Mouse (Mus musculus): ENCODE measurements around the gene Gh.
"Not testable (repeated sequence)": the region's sequence is repeated elsewhere in the genome, so short reads cannot be mapped to it uniquely, and the experiment has no call there.

Gene Gh

DNA sequence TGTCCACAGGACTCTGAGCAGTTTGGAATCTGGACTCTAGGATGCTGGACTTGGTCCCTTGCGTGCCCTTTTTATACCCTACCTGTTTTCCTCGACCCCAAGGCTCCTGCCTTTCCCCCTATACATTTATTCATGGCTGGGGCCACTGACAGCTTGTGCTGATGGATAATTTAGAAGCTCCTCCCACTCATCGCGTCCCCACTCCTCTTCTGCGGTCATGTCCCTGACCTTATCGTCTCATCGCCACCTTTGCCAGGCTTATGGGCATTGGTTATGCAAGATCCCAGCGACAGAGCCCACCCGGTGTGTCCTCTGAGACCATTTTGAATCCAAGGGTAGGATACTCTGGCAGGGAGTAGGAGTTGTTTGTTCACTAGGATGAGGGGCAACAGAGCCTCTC, at the start of gene Gh:
TSS of gene Gh (minus strand) at position 101 of the 400 bp plus-strand sequence.
- DNase-seq (ENCODE audit: low spot score): no peak

DNA sequence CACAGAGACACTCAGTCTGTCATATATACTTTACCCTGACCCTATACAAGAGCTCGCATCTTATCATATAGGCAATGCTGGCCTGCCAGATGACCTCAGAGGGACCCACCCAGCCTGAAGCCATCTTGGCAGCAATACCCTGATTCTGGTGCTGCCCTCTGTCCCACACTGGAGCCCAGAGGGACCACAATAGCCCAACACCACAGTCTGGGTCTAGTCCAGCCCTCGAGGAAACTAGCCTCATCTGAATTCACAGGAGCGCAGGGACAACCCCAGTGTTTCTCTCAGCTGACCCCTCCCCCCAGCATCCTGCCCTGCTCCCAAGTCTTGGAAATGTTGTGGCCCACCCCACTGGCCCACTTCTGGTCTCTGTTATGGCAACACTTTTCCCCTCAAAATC, 49.6 kb upstream of the Gh start:
- DNase-seq (ENCODE audit: low spot score): no peak

DNA sequence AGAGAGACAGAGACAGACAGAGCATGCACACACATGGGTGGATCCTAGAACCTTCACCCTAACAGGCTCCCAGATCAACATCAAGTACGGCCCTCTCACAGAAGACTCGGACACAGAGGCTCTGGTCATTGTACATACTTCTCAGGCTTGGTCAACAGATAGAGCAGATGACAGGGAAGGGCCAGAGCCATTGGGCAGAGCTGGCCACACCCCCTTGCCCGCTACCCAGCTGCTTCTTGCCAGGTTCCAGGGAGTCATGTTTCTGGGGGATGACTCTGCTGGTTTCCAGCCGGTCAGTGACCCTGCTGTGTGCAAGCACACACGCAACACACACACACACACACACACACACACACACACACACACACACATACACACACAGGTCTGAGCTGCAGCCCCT, 49.2 kb upstream of the Gh start:
- DNase-seq (ENCODE audit: low spot score): no peak

DNA sequence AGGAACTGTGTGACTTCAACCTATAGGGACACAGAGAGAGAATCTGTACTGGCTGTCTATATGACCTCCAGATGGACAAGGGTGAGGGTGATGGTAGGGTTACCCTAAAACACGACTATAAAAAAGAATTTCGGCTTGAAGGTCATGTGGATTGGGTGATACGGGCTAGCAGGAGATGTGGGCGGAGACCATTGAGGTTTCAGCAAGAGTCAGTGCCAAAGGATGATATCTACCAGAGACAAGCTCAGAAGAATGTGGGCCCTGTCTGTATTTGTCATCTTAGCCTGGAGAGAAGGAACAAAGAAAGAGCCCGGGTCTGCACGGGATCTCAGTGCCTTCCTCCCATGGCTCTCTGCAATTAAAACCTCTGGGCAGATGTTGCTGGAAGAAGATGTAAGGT, 48.1 kb upstream of the Gh start:
- no peak for DNase-seq (ENCODE audit: low spot score)

DNA sequence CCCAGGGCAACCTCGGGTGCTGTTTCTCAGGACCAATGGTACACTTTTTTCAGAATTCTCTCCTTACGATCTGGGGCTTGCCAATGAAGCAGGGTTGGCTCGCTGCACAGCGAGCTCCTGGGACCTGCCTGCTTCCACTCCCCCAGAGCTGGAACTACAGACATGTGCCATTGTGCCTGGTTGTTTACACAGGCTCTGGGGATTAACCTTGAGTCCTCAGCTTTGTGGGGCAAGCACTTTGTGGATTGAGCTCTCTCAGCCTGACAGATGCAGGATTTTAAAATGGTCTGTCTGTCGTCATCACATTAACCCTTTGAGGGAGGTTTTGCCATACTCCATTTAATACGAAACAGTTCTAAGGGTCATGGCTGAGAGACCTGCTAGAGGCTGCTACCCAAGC, 43.2 kb upstream of the Gh start:
- no peak for DNase-seq (ENCODE audit: low spot score)

DNA sequence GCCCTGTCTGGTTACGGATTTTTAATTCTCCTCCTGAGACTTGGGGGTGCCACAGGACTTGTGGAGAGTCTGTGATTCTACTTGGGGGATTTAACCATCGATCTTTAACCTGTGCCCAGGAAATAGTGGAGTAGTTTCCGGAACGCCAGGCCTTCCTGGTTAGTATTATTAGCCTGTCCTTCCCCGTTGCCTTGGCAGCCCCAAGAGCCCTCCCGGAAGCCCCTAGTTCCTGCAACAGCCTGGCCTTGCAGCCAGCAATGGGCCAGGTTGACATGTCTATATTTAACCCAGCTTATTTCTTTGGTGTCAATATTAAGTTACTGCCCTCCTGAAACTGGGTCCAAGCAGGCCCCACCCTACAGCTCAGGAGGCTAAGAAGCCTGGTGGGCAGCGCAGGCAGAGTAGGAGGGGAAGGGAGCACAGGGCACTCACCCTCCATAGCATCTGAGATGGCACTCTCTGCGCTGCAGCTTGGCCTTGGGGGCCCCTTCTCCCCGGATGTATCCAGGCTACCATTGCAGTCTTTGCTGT, 39.4 kb upstream of the Gh start:
- DNase-seq (ENCODE audit: low spot score): no peak

DNA sequence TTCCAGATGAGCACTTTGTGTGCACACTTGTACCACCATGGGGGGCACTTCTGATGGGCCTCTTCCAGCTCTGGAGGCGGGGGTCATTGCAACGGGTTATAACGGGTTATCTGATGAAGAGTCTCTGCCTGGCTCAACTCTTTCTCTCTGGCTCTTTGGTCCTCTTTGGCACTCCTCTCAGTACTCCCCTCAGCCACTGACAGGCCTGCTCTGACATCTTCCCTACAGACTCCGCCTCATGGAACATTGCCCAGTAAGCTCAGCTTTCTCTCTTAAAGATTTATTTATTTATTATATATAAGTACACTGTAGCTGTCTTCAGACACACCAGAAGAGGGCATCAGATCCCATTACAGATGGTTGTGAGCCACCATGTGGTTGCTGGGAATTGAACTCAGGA, 37.7 kb upstream of the Gh start:
- not testable (repeated sequence) for DNase-seq (ENCODE audit: low spot score)

- DNase-seq (ENCODE audit: low spot score): no peak
Observed at GRCm38 (mm10) chr11:106338870-106339269, 37.2 kb upstream of the Gh start.

DNA sequence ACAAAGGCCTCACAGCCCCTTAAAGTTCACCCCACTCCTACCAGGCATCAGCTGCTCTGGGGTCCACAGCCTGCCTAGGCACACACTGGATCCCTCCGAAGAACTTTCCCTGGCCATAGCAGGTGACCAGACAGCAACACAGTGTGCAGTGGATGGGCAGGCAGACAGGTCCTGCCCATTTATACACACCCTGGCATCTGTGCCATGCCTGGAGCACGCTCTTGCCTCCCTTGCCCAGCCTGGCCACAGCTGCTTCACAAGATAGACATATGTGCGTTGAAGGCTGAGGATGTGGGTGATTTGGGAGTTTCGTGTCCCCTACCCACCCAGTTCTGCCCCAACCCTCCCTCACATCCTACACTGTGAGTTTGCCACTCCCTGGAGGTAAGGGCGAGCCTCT, 36.4 kb upstream of the Gh start:
- no peak for DNase-seq (ENCODE audit: low spot score)

DNA sequence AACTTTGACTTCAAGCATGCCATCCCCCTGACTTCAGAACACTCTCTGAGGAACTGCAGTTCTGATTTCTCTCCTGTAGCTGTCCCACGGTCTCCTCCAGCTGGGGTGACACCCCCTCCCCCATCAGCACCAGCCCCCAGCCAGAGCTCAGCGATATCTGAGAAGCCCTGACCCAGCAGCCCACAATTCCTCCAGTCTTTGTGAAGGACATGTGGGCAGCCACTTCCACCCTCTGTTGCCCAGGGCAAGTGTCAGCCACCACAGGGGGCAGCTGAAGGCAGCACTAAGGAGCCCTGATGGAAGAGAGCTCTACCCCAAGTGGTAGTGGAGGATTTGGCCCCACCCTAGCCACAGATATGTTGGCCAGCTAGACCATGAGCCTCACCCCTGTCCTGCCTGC, 32.4 kb upstream of the Gh start:
- no peak for DNase-seq (ENCODE audit: low spot score)

DNA sequence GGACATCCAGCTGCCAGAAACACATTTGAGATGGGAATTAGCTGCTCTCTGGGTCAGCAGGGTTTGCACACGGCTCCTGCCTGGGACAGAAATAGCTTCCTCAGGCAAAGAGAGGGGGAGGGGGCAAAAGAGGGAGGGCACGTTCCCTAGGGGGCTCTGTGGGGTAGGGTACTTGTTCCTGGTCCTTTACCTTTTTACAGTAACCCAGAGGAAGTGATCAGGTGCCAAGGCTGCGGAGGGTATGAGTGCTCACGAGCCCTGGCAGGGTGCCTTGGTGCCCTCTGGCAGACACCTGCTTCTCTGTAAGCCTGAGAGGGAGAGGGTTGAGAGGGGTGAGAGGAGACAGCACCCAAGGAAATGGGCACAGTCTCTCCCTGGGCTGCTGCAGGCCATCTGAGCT, 30.8 kb upstream of the Gh start:
- DNase-seq (ENCODE audit: low spot score): no peak

DNA sequence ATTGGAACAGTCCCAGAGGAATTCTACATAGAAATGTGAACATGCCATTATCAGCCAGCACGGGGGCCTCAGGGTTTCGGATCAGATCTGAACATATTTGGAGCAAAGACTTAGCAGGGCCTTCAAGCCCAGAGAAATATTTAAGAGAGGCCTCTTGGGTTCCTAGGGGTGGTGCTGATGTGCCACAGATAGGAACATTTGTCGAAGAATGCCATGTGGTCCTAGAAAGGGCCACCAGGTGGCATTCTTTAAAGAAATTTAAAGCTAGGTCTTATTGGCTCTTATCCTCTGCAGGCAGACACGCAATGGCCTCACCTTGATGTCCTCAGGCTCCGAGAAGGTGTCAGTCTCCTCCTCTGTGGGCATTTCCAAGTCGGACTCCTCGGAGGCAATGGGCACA, 28.0 kb upstream of the Gh start:
- no peak for DNase-seq (ENCODE audit: low spot score)

GRCm38 (mm10) chr11:106329128-106329527, 27.5 kb upstream of the Gh start:
- DNase-seq (ENCODE audit: low spot score): no peak

DNA sequence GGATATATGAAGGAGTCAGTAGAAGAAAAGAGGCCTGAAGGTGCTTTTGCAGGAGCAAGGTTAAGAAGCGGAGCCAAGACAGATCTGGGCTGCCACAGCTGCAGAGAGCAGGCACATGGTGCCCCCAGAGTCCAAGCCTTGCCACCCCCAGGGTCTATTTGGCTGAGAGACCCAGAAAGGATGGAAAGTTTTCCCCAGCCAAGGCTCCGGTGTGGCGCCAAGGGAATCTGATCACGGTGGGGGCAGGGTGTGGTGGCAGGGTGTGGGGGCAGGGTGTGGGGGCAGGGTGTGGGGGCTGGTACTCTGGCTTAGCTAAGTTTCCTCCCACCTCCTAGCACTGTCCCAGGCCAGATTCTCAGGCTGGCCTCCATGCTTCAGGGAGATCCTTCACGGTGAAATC, 26.9 kb upstream of the Gh start:
- no peak for DNase-seq (ENCODE audit: low spot score)

DNA sequence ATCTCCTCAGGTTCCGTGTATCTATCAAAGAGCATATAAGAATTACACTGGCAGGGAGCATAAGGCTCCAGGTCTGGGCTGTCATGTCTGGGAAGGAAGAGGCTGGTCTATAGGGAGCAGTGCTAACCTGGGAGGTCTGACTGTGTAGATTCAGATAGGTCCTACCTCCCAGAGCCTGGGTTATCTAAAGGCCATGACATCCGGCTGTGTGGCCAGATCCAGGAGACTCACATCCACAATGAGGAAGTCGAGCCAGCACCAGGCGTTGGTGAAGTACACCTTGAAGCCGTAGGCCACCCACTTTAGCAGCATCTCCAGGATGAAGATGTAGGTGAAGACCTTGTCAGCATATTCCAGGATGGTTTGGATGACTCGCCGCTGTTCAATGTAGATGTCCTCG, 24.8 kb upstream of the Gh start:
- no peak for DNase-seq (ENCODE audit: low spot score)

DNA sequence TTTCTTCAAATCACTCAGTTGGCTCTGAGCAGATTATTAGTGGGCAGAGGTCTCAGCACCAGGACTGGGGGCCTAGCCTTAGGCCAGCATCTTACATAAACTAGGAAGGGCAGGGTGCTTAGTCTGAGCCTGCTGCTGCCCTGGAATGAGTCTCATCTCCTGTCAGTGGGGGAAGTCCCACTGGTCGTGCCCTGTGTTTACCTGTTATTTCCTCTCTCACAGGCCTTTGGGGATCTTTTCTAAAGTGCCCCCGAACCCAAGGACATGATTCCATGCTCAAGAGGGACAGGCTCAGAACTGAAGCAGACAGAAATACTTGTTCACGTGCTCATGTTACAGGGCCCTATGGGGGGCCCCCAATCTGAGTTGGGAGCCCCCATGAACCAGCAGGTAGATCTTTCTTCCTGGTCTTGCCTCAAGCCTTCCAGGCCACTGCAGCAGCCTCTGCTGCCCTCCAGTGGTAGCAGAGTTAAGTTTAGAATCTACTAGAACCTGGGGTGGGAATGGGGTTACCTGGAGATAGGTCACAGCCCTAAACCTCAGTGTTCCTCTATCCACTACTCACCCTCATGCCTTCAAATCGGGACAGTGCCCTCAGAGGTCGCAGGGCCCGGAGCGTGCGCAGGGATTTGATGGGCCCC, 24.0 kb upstream of the Gh start:
- no peak for DNase-seq (ENCODE audit: low spot score)

DNA sequence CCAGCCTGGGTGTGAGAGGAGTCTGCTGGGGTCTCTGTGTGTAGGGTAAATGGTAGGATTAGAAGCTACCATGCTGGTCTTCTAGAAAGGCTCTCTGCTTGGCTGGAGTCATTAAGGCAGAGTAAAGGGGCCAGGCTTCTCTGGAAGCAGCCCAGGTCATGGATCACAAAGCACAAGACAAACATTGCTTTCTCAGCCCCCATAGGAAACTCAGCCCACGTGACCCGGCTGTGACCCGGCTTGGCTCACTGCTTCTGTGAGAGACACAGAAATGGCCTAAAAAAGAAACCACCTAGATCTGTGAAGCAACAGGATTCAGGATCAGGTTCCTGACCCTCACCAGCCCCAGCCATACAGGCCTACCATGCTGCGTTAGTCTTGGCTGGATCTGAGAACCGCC, 23.2 kb upstream of the Gh start:
- no peak for DNase-seq (ENCODE audit: low spot score)

- no peak for DNase-seq (ENCODE audit: low spot score)
Observed at GRCm38 (mm10) chr11:106318406-106319366, 17.0 kb upstream of the Gh start.

DNA sequence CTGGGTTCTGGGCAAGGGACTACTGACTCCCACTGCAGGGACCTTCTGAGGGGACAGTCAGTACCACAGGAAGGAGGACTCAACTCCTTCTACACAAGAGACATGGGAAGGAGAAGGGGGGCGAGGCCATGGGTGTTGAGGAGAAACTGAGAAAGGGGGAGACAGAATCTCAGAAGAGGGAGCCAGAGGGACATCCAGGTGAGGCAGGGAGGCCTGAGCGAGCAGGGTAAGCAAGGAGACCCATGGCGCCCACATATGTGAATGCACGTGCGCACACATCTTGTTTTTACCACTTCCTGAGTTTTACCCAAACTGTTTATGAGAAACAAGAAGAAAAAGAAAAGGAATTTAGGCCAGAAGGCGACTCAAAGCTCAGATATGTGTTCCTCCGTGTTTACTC, 16.1 kb upstream of the Gh start:
- no peak for DNase-seq (ENCODE audit: low spot score)

GRCm38 (mm10) chr11:106316416-106316815, 14.8 kb upstream of the Gh start:
- no peak for DNase-seq (ENCODE audit: low spot score)

DNA sequence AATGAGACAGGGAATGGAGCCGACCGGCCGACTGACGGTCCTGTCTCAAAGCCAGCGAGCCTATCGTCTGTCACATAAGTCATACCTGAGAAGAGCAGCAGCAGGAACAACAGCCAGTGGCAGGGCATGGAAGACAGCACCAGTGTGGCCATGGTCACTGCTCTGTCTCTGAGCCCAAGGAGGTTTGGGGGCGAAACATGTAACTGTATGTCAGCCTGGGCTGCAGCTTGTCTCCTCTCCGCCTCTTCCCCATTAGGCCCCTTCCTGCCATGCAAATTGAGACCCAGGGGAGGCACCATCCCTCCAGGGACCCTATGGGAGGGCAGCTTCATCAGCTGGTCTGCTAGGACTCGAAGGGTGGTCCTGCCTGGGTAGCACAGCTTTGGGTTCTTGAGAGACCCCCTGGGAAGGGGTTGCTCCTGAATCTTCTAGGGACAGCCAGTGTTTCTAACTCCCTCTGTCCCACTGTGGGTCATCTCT, 12.7 kb upstream of the Gh start, which contains the start of gene Cd79b:
TSS of gene Cd79b (minus strand) at position 430 of the 480 bp plus-strand sequence.
- no peak for DNase-seq (ENCODE audit: low spot score)

DNA sequence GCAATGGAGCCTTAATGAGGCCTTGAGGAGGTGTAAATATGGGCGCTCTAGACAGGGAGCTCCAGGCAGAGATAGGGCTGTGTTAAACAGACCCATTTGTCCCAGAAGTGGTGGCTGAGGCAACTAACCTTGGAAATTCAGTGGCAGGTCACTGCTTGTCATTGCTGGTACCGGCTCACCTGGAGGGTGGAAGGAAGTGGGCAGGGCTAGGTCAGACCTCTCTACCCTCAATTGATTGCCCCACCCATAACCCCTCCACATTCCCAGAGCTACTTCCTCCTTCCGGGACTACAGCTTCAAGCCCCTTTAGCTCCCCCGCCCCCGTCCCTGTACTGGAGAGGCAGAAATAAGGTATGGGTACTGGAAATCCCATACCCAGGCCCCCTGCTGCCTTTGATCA, 11.9 kb upstream of the Gh start:
- no peak for DNase-seq (ENCODE audit: low spot score)

DNA sequence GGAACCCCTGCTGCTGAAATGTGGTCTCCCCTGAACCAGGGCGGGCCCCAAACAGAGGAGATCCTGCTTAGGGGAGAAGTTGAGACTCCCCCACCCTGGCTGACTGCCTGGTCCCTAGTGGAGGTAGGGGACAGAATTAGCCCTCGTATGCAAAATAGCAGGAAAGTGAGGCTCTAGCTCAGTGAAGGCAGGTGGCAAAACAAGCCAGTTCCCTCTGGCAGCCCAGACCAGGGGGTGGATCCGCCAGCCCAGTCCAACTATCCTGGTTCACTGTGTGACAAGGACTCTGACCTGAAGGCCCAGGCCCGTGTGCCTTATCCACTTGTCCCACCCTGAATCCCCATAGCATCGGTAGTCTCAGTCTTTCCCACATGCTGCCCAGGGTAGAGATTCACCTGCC, 8.5 kb upstream of the Gh start:
- DNase-seq (ENCODE audit: low spot score): no peak
